Mouse (Mus musculus) liver, embryonic 15.5 days (tissue): Measurements from ENCODE around the gene Rsph1. TPM values are rescaled to one million over a fixed set of nuclear protein-coding genes. Genes with fewer than 3 reads are reported as not detected.

Experiments
- ATAC-seq: fragments of 200-750 bp; cut with Nextera tagmentation; 2 replicates; pipeline ENCODE4 v1.8.0; 2017; ENCODE audit warnings: moderate number of reproducible peaks, mild to moderate bottlenecking, moderate library complexity; ENCODE audit not compliant: insufficient read depth
- H3K27ac ChIP-seq: fragments of 300-500 bp; sonication (generic); replicated peaks from 2 replicates; pipeline ENCODE4 v1.5.1; 2015; ENCODE audit warnings: mild to moderate bottlenecking, inconsistent platforms
- H3K27me3 ChIP-seq: fragments of 300-500 bp; sonication (generic); 2 replicates; pipeline ENCODE4 v1.6.1; 2015; ENCODE audit warnings: mild to moderate bottlenecking, inconsistent platforms
- H3K36me3 ChIP-seq: fragments of 300-500 bp; sonication (generic); replicated peaks from 2 replicates; pipeline ENCODE4 v1.6.1; 2015; ENCODE audit warnings: moderate library complexity, mild to moderate bottlenecking, inconsistent platforms
- H3K4me1 ChIP-seq: fragments of 300-500 bp; sonication (generic); replicated peaks from 2 replicates; pipeline ENCODE4 v1.6.1; 2015; ENCODE audit warnings: inconsistent platforms
- H3K4me2 ChIP-seq: fragments of 300-500 bp; sonication (generic); 2 replicates; pipeline ENCODE4 v1.6.1; 2015; ENCODE audit warnings: moderate library complexity, mild to moderate bottlenecking, inconsistent platforms
- H3K4me3 ChIP-seq: fragments of 300-500 bp; sonication (generic); replicated peaks from 2 replicates; pipeline ENCODE4 v1.5.1; 2015; ENCODE audit warnings: mild to moderate bottlenecking, inconsistent platforms
- H3K9ac ChIP-seq: fragments of 300-500 bp; sonication (generic); 2 replicates; pipeline ENCODE4 v1.6.1; 2015; ENCODE audit warnings: moderate library complexity, mild to moderate bottlenecking, inconsistent platforms
- H3K9me3 ChIP-seq: fragments of 300-500 bp; sonication (generic); replicated peaks from 2 replicates; pipeline ENCODE4 v1.6.1; 2016; ENCODE audit warnings: inconsistent platforms
- WGBS: fragments of 180-500 bp; shearing (Covaris S2); methylation state at CpG from one replicate; pipeline ENCODE4 v1.1.7; 2015; ENCODE audit warnings: mixed read lengths; ENCODE audit not compliant: insufficient replicate concordance; 5-methylcytosine and 5-hydroxymethylcytosine counted together
- polyA plus RNA-seq: library from polyadenylated mRNA; unstranded; fragments of >200 nt; fragmentation: Nextera tagmentation; extraction: Ambion mirVana; gene quantifications from 2 replicates; pipeline ENCODE4 v1.2.1, GENCODE M21; 2015

The Rsph1 gene
- polyA plus RNA-seq, 1 experiment from 2014 or later, result 0.25 TPM

GRCm38 (mm10) chr17:31300736-31301135 is 23.6 kb upstream of the Rsph1 start:
- Histone ChIP-seq H3K27ac (no peak overlapping the region), H3K9me3 (no peaks in the 10 kb centered on the region), H3K9ac (no peak overlapping the region), H3K4me2 (no peak overlapping the region), H3K4me1 (peaks cover 39% of the 10 kb centered on the region), H3K4me3 (no peak overlapping the region), H3K36me3 (no peaks in the 10 kb centered on the region), H3K27me3 (peaks cover 7% of the 10 kb centered on the region; the same call in 1 of the 2 replicates)
- no peak for ATAC-seq
- WGBS, result 65% methylated on average over 3 of the region's 3 CpGs

DNA sequence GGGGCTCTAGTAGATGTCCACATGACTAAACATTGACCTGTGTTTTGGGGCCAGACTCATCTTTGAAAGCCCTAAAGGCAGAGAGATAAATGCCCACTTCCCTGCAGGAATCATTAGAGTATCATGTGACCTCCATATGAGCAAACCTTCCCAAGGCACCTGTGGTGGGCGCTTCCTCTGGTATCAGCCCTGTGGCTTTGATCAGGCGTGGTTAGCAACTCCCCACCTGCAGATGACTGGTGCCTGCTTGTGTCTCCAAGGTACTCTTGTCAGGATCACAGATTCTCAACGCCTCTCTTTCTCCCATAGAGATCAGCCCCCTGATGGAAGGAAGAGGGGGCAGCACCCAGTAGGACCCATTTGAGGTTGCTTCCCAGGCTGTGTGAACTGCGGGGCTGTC is 22.8 kb upstream of the Rsph1 start:
- WGBS, result 62% methylated on average over 4 of the region's 4 CpGs
- H3K36me3 ChIP-seq, result no peaks in the 10 kb centered on the region
- H3K4me2 ChIP-seq, result no peak overlapping the region
- peaks cover 39% of the 10 kb centered on the region for H3K4me1 ChIP-seq
- no peak overlapping the region for H3K27ac ChIP-seq
- H3K4me3 ChIP-seq, result no peak overlapping the region
- no peaks in the 10 kb centered on the region for H3K9me3 ChIP-seq
- no peak for ATAC-seq
- H3K9ac ChIP-seq, result no peak overlapping the region
- H3K27me3 ChIP-seq, result peaks cover 10% of the 10 kb centered on the region; the same call in 1 of the 2 replicates

DNA sequence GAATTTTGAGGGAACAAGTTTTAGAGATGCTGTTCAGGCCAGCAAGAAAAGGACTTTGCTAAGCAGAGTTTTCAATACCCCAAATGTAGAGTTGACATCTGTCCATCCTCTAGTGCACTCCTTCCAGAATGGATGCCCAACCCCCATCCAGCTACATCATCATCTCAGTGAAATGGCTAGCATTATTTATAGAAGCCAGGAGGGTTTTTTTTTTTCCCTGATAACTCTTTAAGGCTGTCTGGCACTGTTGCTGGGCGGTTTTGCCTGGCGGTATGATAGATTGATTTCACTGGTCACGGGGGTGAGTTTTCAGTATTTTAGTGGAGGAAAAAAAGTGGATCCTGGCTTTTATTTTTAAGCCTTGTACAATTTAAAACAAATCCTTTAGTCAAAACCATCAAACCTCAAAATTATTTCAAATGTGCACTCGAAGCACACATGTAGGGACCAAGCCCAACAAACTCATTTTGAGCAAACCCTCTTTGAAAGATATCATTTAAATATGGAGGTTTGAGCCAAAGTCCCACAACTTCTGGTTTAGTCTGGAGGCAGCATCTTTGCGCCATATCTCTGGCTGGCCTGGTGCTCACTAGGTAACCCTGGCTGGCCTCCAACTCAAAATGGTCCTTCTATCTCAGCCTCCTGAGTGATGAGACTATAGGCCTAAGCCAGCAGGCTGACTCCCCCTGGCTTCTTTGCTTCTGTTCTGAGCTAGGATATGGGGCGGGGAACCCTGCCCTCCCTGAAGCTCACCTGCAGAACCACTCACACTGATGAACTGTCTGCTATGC is 21.4 kb upstream of the Rsph1 start:
- no peak overlapping the region for H3K9ac ChIP-seq
- H3K36me3 ChIP-seq, result no peaks in the 10 kb centered on the region
- no peak for ATAC-seq
- H3K9me3 ChIP-seq, result no peaks in the 10 kb centered on the region
- 62% methylated on average over 6 of the region's 6 CpGs for WGBS
- no peak overlapping the region for H3K27ac ChIP-seq
- H3K4me1 ChIP-seq, result peaks cover 36% of the 10 kb centered on the region
- peaks cover 10% of the 10 kb centered on the region; the same call in 1 of the 2 replicates for H3K27me3 ChIP-seq
- H3K4me2 ChIP-seq, result no peak overlapping the region
- H3K4me3 ChIP-seq, result no peak overlapping the region

GRCm38 (mm10) chr17:31297521-31297939 is 20.3 kb upstream of the Rsph1 start:
- peak overlapping the region; percentile 65 for H3K4me3 ChIP-seq
- 0 out of 2 replicates have a peak overlapping the region, but pooled peaks have one; percentile 9 for H3K27ac ChIP-seq
- no peaks in the 10 kb centered on the region for H3K9me3 ChIP-seq
- no peak overlapping the region for H3K9ac ChIP-seq
- ATAC-seq, result no peak
- WGBS, result 5% methylated on average over 7 of the region's 7 CpGs
- peaks cover 36% of the 10 kb centered on the region for H3K4me1 ChIP-seq
- no peaks in the 10 kb centered on the region for H3K36me3 ChIP-seq
- peaks cover 10% of the 10 kb centered on the region; the same call in 1 of the 2 replicates for H3K27me3 ChIP-seq
- H3K4me2 ChIP-seq, result peak overlapping the region; percentile 88

DNA sequence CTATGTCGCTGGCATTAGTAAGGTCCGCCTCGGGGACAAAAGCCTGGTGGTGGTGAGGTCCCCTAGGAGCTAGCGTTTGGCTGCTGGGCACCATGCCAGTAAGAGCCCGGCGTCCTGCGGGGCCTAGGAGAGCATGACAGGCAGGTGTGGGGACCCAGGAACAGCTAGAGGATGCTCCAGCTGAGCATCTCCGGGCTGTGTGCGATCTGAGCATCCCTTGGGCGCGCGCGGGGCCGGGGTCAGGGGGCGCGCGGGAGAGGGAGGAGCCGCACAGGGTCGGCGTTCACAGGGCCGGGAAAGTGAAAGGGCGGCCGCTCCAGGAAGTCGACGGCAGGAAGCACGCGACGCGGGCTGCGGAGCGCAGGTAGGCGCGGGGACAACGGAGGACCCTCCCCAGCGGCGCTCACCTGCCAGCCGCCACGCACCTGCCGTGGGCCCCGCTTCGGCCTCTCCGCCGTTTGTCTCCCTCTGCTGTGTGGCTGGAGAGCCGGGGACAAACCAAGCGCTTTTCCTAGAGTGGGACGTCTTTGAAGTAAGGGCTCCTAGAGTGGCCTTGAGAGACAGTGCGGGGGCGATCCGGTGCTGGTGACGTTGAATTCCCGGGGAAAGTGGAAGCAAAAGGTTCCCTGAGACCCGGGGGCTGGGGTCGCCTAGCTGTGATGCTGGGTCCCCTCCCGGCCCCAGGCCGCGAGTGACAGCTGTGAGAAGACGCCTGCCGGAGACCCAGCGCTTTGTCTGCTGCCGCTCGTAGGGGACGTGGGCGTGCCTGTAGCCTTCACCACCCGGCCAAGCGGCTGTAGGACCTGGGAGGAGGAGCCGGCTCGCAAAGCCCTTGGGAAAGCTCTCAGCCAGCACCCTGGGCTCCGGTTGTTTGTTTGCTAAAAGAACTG is 19.0 kb upstream of the Rsph1 start:
- peak overlapping the region; percentile 52 for H3K9ac ChIP-seq
- peak; percentile 62 for ATAC-seq

DNA sequence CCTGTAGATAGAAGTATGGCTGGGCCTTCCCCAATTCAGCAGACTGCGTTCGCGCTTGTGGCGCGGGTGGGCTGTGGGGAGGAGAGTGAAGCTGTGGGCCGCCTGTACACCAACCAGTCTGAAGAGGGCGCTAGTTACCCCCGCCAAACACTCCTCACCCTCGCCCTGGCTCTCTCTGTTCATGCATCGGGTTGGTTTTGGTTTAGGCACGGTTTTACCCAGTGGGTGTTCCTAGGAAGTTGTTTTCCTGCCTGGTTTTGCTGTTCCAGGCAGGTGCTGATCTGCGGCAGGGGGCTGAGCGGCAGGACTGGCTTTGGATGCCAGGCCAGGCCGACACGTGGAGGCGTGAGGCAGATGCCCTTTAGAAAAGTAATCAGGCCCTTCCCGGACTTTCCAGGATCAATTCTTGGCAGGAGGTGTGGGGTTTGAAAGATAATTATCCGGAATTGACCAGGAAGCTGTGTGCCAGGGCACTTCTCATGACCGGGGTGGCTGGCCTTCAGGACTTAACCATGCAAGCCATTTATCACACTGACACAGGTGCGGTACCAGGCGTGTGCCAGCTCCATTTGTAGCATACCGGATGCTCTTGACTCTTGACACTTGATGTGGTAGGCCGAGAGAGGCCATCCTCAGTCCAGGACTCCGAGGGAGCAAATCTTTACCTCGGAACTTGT is 18.2 kb upstream of the Rsph1 start:
- Histone ChIP-seq H3K4me1 (peaks cover 36% of the 10 kb centered on the region), H3K9ac (peak overlapping the region; percentile 52; the same call in 1 of the 2 replicates), H3K4me3 (peak overlapping the region; percentile 65), H3K4me2 (peak overlapping the region; percentile 88), H3K27ac (peak overlapping the region; percentile 48; the same call in 1 of the 2 replicates), H3K27me3 (peaks cover 10% of the 10 kb centered on the region; the same call in 1 of the 2 replicates), H3K36me3 (no peaks in the 10 kb centered on the region), H3K9me3 (no peaks in the 10 kb centered on the region)
- 9% methylated on average over 25 of the region's 25 CpGs for WGBS
- peak; percentile 26; the same call in 1 of the 2 replicates for ATAC-seq

More for the DNA sequence above, 19.0 kb upstream of the Rsph1 start:
- Histone ChIP-seq H3K27me3 (peaks cover 10% of the 10 kb centered on the region; the same call in 1 of the 2 replicates), H3K36me3 (no peaks in the 10 kb centered on the region), H3K4me2 (peak overlapping the region; percentile 88), H3K27ac (0 out of 2 replicates have a peak overlapping the region, but pooled peaks have one; percentile 48), H3K4me3 (peak overlapping the region; percentile 65), H3K4me1 (peaks cover 36% of the 10 kb centered on the region), H3K9me3 (no peaks in the 10 kb centered on the region)
- under 1% methylated on average over 67 of the region's 68 CpGs for WGBS

GRCm38 (mm10) chr17:31294363-31295214 is 17.4 kb upstream of the Rsph1 start:
- peak overlapping the region; percentile 88 for H3K4me2 ChIP-seq
- WGBS, result 57% methylated on average over 15 of the region's 15 CpGs
- H3K4me1 ChIP-seq, result peaks cover 36% of the 10 kb centered on the region
- peak overlapping the region; percentile 48; the same call in 1 of the 2 replicates for H3K27ac ChIP-seq
- H3K27me3 ChIP-seq, result peaks cover 10% of the 10 kb centered on the region; the same call in 1 of the 2 replicates
- no peak for ATAC-seq
- no peak overlapping the region for H3K9ac ChIP-seq
- no peaks in the 10 kb centered on the region for H3K9me3 ChIP-seq
- peak overlapping the region; percentile 65 for H3K4me3 ChIP-seq
- H3K36me3 ChIP-seq, result no peaks in the 10 kb centered on the region

- H3K4me1 ChIP-seq, result peaks cover 16% of the 10 kb centered on the region
- WGBS, result 26% methylated on average over 6 of the region's 6 CpGs
- no peak overlapping the region for H3K9ac ChIP-seq
- no peak overlapping the region for H3K4me3 ChIP-seq
- peak overlapping the region; percentile 6; the same call in 1 of the 2 replicates for H3K27ac ChIP-seq
- no peak for ATAC-seq
- H3K27me3 ChIP-seq, result peaks cover 4% of the 10 kb centered on the region; the same call in 1 of the 2 replicates
- H3K36me3 ChIP-seq, result no peaks in the 10 kb centered on the region
- no peak overlapping the region for H3K4me2 ChIP-seq
- no peaks in the 10 kb centered on the region for H3K9me3 ChIP-seq
Measured at GRCm38 (mm10) chr17:31290859-31291258, 13.7 kb upstream of the Rsph1 start.

GRCm38 (mm10) chr17:31290311-31290710 is 13.1 kb upstream of the Rsph1 start:
- H3K9me3 ChIP-seq, result no peaks in the 10 kb centered on the region
- H3K27ac ChIP-seq, result no peak overlapping the region
- no peaks in the 10 kb centered on the region; the same call in 1 of the 2 replicates for H3K27me3 ChIP-seq
- ATAC-seq, result no peak
- no peak overlapping the region for H3K4me2 ChIP-seq
- no peaks in the 10 kb centered on the region for H3K36me3 ChIP-seq
- no peak overlapping the region for H3K4me3 ChIP-seq
- no peak overlapping the region for H3K9ac ChIP-seq
- H3K4me1 ChIP-seq, result peaks cover 12% of the 10 kb centered on the region
